Mouse (Mus musculus) cerebral cortex, adult 2 months (tissue): ENCODE measurements around the gene Cyth1.

ENCODE experiments used
- WGBS: fragments of 180-500 bp; shearing (Covaris S2); methylation state at CpG from one replicate; pipeline ENCODE4 v1.1.7; 2018; 5-methylcytosine and 5-hydroxymethylcytosine counted together

Gene Cyth1

DNA sequence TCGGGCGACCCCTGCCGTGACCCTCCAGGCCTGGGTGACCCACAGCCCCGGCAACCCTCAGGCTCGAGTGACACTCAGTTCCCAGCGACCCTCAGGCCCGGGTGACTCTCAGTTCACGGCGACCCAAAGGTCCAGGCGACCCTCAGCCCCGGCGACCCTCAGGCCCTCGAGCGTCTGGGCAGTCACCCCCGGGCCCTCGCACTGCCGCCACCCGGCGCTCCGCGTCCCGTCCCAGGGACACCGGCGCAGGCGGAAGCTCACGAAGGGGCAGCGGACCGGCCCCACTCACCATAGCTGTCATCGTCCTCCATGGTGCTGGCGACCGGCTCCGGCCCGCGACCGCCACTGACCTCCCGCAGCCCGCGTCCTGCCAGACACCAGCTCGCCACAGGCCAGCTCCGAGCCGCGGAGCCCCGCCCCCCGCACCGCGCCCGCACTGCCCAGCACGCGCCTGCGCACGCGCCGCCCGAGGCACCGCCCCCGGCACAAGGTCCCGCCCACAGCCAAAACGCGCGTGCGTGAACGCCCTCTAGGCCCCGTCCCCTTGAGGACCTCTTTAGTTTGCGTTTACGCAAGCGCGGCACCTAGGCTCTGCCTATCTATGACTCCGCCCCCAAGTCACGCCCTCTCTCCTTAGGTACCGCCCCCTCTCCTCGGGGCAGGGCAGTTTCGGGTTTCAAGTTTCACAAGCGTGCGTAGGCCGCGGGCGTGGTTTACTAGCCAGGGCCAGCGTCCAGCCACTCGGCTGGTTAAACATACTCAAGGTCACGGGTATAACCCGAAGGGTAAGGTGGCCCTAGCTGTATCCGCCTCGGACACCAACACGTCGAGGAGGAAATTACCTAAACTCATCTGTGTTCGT lies at the start of gene Cyth1:
Gene Cyth1 (minus strand): TSS at position 443 of the 862 bp plus-strand sequence.
- under 1% methylated on average over 86 of the region's 86 CpGs for WGBS

DNA sequence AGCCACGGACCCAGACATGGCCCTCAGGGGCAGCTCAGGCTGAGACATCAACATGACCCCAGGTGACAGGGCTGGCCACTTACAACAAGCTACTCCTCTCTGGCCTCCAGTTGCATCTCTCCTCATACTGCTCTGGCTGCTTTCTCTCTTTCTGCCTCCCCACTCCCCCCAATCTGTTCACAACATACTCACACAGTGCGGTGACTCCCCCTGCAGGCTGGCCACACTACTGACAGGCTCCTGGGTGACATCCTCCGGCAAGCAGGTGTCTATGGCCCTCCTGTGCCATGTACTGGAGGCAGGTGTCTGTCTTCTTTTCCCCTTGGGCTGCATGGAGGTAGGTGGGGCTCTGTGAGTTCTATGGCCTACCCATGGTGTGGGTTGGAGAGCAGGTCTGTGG lies 49.6 kb upstream of the Cyth1 start:
- WGBS, result 91% methylated on average over 3 of the region's 3 CpGs

- 77% methylated on average over 2 of the region's 2 CpGs for WGBS
Observed at GRCm38 (mm10) chr11:118295026-118295425, 46.6 kb upstream of the Cyth1 start.

- 64% methylated on average over 6 of the region's 6 CpGs for WGBS
Observed at GRCm38 (mm10) chr11:118292671-118293070, 44.3 kb upstream of the Cyth1 start.

DNA sequence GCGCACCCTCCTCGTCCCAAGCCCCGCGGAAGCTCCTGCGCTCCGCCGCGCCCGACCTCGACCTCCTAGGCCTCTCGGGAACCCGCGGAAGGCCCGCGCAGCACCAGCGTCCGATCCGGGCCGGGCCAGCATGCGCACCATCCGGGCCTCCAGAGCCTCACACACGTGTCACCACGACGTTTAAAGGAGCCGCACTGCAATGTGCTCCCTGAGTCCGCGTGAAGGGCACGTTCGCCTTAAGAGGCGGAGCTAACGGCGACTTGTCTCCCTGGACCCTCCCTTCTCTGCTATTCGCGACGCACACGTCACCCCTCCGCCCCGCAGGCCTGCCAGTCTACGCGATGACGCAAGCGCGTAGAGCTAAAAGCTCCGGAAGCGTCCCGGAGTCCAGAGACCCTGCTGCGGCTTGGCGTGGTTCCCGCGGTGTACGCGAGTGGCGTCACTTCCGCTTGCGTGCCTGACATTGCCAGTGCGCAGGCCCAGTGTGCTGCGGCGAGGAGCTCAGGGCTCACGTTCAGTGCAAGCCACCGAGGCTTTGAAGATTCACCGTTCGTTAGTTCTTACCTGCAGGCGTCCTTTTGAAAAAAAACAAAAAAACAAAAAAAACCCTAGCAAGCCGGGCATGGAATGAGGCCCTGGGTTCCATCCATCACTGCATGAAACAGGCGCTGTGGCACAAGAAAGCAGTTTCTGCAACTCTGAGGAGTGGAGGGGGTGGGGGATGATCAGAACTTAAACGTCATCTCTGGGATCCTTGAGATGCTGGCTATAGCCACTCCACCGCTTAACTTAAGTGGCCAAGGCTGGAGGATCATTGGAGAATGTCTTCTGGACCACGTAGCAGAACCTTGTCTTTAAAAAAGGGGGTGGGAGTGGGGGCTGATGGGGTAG lies 41.9 kb upstream of the Cyth1 start, which contains the start of gene Usp36:
Gene Usp36 (minus strand): TSS at position 246 of the 891 bp plus-strand sequence.
- under 1% methylated on average over 68 of the region's 68 CpGs for WGBS

- WGBS, result 0% methylated on average over 22 of the region's 22 CpGs
Observed at GRCm38 (mm10) chr11:118289562-118289961, 41.2 kb upstream of the Cyth1 start.

DNA sequence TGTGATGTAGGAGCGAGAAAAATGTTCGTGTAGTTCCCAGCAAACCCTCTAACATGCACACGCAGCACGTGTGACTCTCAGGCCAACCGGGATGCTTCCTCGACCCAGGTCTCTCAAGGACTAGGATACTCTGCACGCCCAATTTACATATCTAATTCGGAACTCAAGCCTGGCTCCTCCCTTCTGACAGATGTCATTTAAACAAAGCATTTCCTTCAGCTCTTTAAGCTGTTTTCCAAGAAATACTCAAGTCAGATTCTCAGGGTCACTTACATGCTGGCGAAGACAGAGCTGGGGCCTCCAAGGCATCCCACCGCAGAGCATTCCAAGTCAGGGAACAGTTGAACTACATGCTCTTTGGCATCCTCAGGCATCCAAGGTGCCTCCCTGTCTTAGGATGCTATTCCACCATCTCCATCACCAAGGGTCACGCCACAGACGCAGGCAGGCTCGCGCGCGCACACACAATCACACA lies 40.7 kb upstream of the Cyth1 start:
- 2% methylated on average over 16 of the region's 16 CpGs for WGBS

DNA sequence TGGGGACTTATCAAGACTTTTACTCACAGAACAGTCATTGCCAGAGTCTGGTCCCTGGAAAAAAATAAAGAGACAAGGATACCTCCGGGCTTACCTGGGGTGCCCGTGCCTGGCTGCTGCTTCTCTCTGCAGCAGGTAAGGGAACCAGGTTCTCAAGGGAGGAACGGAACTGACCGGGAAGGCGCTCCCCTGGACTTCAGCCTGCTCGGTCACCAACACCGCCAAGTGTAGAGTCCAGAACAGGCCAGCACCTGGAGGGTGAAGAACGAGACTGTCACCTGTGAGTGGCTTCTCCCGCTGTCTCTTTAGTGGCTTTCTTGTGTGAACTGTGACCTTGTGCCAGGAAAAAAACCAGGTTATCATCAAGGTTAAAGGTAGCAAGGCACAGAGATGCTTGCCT lies 39.2 kb upstream of the Cyth1 start:
- 94% methylated on average over 9 of the region's 9 CpGs for WGBS

DNA sequence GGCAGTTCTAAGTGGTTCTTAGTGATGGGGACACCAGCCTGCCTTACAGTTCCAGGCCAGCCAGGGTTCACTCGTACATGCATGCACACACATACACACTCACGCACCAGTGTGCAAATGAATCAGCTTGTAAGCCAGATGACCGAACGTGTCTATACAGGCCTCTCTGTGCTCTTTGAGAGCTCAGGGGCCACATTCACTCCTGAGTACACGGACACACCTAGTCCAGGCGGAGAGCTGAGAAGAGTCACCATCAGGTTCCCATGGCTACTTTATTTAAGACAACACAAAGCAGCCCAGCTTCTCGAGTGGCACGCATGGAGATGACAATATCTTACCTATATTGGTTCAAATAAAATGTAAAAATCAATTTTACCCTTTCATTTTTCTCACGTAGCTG lies 38.0 kb upstream of the Cyth1 start:
- 91% methylated on average over 9 of the region's 9 CpGs for whole genome bisulfite sequencing

- WGBS, result 91% methylated on average over 13 of the region's 13 CpGs
Observed at GRCm38 (mm10) chr11:118285791-118286190, 37.4 kb upstream of the Cyth1 start.

DNA sequence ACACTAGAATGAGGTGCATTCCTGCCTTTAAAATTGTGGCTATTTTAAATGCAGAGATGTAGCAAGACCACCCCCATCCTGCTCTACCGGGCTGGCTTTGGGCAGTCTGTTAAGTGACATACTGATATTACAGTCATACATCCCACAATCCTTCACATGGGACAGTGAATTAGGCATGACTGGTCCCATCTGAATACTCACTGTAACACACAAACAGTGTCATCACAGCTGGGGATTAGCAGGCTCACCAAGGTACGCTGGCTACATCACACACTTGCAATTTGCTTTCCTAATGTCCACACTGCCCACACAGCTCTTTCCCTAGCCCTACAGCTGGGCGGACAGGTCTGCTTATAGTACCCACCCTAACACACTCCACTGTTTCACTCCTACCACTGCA lies 31.8 kb upstream of the Cyth1 start:
- 64% methylated on average over 3 of the region's 3 CpGs for WGBS

- WGBS, result 52% methylated on average over 7 of the region's 7 CpGs
Observed at GRCm38 (mm10) chr11:118276328-118276727, 27.9 kb upstream of the Cyth1 start.

- 82% methylated on average over 9 of the region's 9 CpGs for WGBS
Observed at GRCm38 (mm10) chr11:118275092-118275491, 26.7 kb upstream of the Cyth1 start.

- 94% methylated on average over 3 of the region's 3 CpGs for WGBS
Observed at GRCm38 (mm10) chr11:118269827-118270226, 21.4 kb upstream of the Cyth1 start.

DNA sequence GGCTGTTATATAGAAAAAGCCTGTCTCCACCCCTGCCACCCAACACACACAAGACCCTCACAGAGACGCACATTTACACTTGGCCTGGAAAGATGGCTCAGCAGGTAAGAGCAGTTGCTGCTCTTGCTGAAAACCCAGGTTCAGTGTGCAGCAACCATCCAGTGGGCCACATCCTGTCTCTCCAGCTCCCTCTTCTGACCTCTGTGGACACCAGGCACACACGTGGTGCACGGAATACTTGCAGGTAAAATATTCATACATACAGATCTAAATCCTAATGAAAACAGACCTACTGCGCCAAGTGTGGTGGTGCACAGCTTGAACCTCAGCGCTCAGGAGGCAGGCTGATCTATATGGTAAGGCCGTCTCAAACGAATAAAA lies 18.3 kb upstream of the Cyth1 start:
- WGBS, result 86% methylated on average over 7 of the region's 7 CpGs

GRCm38 (mm10) chr11:118266044-118266665 lies 17.8 kb upstream of the Cyth1 start:
- WGBS, result 79% methylated on average over 10 of the region's 10 CpGs

DNA sequence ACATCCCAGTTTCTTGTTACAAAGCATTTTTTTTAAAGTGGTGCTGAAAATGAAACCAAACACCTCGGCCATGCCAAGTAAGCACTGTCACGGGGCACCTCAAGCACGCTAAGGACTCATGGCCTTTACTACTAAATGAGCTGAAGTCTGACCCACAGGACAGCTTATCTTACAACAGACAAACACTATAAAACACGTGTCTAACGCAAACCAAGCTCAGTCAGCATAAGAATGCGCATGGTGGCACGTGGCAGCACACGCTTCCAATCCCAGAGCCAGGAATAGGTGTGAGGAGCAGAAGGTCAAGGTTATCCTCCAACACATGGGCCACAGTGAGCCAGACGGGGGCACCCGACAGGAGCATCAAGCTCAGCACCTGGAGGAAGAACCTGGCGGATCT lies 17.2 kb upstream of the Cyth1 start:
- WGBS, result 91% methylated on average over 11 of the region's 11 CpGs

DNA sequence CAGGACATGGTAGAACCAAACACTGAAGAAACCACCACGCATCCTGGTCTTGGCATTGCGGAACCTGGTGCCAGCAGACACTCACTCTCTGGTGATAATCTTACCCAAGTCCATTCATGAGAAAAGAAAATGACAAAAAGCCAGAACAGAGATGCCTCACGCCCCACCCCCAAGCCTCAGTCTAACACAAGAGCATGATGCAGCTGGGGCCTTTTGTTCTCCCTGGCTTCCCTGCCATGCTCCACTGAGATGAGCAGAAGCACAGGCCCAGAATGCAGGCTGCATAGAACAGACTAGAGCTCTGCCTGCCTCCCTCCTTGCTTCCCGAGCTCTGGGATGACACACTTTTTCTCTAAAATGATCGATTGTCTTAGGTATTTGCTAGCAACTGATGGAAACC lies 14.8 kb upstream of the Cyth1 start:
- 78% methylated on average over 5 of the region's 5 CpGs for WGBS

DNA sequence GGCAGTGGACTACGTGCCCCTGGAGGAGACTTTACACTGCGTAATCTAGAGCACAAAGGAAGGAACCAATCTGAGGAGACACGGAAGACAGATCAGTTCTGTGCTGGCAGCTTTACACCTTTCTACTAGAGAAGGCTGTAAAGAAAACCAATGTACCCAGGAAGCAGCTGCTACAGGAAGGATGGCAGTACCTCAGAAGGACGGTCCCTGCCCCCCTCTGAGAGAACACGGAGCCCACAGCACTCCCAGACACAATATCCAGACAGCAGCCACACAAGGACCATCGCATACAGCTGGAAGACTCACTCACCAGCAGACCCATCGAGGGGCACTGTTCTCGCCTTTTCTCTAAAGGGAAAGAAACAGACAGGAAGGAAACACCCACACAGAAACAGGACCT lies 11.7 kb upstream of the Cyth1 start:
- WGBS, result 64% methylated on average over 8 of the region's 8 CpGs

- 94% methylated on average over 8 of the region's 8 CpGs for WGBS
Observed at GRCm38 (mm10) chr11:118259580-118259979, 11.2 kb upstream of the Cyth1 start.

DNA sequence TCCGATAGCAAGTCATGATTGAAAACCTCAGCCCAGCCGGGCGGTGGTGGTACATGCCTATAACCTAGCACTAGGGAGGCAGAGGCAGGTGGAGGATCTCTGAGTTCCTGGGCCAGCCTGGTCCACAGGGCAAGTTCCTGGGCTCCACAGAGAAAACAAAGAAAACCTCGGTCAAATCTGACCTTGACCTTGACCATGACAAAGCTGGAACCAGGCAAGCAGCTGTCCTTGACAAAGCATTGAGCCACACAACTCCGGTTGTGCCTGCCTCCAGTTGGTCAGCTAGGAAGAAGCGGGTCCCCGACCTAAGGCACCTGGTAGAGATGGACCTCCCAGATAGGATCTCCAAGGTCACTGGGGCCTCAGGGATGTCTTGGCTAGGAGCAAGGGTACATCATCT lies 8.0 kb upstream of the Cyth1 start:
- WGBS, result 92% methylated on average over 7 of the region's 7 CpGs
